Mouse (Mus musculus) lung, postnatal 0 days (tissue): ENCODE measurements at regions not wholly inside any gene's neighbourhood (a gene's known extent, or its start where the extent isn't known, plus 50 kb on each side); places are given as distances from the start of the nearest gene placed in this dataset.

Experiments
- CTCF ChIP-seq: IDR thresholded peaks from 2 replicates; pipeline ENCODE4 v1.5.1; 2016; ENCODE audit warnings: antibody characterized with exemption, mild to moderate bottlenecking
- EP300 ChIP-seq: IDR thresholded peaks from 2 replicates; pipeline ENCODE4 v1.6.1; 2016; ENCODE audit warnings: antibody characterized with exemption, mild to moderate bottlenecking, control low read depth

GRCm38 (mm10) chr8:37154361-37154760 is 161.0 kb downstream of the AI429214 start:
- TF ChIP-seq CTCF (no peak), EP300 (no peak)
